Mouse (Mus musculus) gastrocnemius, adult 18-20 months (tissue): ENCODE data around the gene Cdkl5. TPM values are rescaled to one million over a fixed set of nuclear protein-coding genes. Genes with fewer than 3 reads are reported as not detected.
"Not testable (repeated sequence)": the region's sequence is repeated elsewhere in the genome, so short reads cannot be mapped to it uniquely, and the experiment has no call there.

ENCODE experiments used
- DNase-seq: peaks from one replicate; pipeline ENCODE4 v3.0.0; 2021; ENCODE audit warnings: low spot score
- total RNA-seq, 2 experiments: library from RNA; stranded (reverse); gene quantifications; 2 replicates each; pipeline ENCODE4 v1.2.3; 2021

Cdkl5 gene
- total RNA-seq, 2 experiments from 2014 or later: 0.98 to 1.2 TPM

DNA sequence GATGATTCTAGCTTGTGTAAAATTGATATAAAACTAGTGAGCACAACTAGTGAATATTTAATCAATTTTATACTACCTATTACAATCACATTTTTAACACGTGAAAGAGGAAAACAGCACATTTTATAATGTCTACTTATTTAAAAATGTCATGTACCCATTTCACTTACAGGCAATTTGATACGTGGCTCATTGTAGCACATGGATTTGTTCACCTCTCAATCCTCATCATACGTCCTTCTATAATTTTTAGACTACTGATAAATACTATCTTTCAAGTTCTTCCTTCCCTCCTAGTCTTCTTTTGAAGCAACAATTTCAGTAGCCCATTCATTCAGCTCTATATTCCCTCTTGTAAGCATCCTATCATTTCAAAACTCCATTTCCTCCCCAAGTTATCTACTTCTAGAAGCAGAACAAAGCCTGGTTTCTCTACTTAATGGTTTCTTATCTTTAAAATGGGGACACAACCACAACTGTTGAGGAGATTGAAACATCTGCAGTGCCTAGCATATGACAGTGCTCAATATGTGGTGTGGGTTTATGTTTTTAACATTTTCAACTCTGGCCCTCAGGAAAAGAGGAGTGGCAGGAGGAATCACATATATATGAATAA is 75.4 kb downstream of the Cdkl5 start:
- no peak for DNase-seq

DNA sequence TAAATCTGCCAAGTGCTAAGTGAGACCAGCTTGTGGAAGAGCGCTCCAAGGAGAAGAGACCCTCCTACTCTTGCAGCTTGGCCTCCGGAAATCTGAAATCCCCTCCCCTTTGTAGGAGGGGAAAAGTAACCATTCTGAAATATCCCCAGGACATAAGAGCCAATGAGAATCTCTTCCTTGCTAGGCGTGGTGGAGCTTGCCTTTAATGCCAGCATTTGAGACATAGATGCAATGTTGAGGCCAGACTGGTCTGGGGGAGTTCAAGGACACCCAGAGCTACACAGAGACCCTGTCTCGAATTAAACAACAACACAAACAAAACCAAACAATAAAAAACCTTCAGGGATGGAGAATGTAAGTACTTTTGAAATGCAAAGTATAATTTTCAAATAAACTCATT is 87.6 kb downstream of the Cdkl5 start, which contains the start of gene Gja6:
Gene Gja6 (minus strand): TSS at position 101 of the 400 bp plus-strand sequence.
- no peak for DNase-seq

DNA sequence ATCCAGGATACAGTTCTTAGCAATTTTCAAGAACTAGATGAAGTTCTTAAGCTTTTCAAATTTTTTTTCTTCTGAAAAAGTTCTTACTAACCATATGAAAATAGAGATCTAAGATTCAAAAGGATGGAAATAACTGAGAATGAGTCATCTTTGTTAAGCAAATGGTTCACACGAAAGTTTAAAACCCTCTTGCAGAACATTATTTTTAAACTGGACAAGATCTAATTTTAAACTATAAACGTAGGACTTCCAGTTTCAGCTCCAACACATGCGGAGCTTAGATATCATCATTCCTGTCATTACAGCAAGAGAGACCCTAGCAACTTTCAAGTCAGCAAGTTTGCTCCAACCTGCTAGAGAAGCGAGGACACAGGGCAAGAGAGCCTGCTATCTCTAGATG is 88.0 kb downstream of the Cdkl5 start:
- no peak for DNase-seq

DNA sequence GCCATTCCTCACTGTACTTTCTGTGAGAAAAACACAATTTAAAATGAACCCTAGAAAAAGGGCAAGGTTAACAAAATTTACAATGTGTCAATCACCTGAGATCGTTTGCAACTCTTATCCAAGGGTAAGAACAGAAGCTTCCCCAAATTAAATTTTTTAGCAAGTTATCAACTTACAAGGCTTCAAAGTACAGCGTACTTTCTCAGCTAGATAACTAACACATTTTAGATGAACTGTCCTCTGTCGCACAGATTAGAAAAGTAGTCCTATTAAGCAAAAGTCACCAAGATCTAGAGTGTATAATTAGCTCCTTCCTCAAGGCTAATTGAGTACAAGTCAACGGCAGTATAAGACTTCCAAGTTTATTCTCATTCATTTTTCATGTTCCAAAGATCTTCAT is 88.6 kb downstream of the Cdkl5 start:
- no peak for DNase-seq

DNA sequence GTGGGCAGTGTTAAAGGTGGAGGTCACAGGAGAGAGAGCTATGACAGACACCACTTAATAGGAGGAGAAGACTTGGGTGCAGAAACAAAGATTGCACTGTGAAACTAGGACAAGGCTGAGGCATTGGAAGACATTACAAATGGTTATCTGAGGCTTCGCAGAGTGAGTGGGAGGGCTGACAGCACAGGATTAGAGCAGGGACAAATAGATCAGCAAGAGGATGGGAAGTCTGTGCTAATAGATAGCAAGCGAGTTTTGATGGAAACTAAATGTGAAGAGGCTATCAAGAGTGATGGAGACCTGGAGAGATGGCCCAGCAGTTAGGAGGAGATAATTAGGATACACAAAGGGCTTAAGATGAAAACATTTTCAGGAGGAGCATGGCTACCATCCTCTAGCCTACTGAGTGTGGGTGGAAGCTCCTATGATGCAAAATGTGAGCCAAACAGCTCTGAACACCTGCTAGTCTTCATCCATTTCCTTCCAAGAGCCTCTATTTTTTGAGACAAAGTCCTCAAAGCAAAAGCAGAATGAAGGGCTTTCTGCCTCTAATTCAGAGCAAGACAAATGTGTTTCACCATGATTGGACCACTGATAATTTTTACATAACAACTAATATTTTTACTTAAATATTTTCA is 89.3 kb downstream of the Cdkl5 start:
- no peak for DNase-seq

DNA sequence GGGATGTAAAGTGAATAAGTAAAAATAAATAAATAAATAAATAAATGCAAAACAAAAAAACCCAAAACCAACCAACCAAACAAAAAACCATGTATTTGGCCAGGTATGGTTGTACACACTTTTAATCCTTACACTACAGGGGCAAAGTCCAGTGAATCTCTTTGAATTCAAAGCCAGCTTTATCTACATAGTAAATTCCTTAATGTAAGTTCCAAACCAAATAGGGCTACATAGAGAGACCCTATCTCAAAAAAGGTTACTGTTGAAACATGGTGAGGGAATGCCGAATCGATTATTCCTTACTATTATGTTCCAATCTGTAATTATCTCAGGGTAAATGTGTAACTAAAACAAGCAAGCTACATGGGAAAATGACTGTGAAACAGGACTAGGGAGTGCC is 93.4 kb downstream of the Cdkl5 start:
- no peak for DNase-seq

DNA sequence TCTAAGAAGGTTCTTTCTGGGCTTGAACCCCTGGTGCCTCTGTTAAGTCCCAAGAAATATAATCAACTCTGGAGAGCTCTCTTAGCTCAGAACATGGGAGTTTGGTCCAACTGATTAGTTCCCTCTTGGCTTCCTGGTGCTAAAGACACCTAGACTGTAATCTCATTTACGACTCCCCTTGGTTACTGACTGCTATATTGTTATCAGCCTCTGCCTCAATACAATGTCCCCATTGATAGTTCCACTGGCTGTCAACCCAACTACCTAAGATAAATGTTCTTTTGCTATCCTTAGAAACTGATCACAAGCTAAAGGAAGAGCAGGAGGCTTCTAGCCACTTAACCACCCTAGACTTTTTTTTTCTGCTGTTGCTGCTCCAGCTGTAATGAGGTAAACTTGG is 102.4 kb downstream of the Cdkl5 start:
- no peak for DNase-seq

DNA sequence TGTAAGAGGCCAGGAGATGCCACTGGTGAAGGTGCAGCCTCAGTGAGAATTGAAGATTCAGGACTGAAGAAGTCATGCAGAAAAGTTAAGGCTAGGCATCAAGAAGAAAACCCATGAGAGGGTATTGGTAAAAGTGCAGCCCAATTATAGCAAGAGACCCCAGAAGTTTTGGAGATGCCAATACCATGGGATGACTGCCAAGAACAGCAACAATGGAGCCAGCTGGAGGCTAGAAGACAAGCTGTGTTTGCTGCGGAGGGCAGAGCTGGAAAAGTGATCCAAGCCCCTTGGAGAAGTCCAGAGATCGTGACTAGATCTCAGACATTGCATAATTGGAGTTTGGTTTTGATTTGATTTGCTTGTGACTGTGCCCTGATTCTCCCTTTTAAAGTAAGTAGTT is 108.2 kb downstream of the Cdkl5 start:
- no peak for DNase-seq

DNA sequence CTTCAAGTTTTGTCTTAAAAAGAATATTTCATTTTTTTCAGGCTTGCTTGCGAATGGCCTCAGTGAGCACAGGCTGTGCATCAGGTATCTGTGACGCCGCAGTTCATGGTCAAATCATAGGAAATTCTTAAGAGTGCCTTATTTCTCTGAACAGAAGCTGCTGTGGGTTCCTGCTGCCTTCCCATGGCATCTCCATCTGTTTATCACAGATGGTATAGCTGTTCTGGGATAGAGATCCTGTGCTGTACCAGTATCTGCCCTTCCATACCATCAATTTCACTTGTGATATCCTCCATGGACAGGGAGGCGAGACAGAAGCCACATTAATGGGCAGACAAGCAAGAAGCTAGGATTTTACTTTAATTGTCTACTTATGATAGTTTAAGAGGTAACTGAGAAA is 127.9 kb downstream of the Cdkl5 start:
- no peak for DNase-seq

DNA sequence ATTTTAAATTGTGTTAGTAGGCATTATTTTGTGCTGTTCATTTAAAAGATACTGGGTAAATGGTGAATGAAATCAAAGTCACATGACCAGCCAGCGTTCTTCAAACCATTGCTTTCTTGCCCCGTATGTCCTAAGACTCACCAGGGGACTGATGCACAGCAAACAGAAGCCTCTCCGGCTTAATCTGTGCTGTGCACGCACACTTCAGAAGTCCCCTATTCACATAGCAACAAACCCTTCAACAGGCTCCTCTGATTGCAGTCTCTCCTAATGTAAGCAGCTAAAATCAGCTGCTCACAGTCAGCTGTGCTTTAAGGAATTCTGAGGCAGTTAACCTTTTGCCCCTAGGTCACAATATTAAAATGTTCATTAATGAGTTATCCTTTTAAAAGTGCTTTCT is 129.5 kb downstream of the Cdkl5 start:
- no peak for DNase-seq

DNA sequence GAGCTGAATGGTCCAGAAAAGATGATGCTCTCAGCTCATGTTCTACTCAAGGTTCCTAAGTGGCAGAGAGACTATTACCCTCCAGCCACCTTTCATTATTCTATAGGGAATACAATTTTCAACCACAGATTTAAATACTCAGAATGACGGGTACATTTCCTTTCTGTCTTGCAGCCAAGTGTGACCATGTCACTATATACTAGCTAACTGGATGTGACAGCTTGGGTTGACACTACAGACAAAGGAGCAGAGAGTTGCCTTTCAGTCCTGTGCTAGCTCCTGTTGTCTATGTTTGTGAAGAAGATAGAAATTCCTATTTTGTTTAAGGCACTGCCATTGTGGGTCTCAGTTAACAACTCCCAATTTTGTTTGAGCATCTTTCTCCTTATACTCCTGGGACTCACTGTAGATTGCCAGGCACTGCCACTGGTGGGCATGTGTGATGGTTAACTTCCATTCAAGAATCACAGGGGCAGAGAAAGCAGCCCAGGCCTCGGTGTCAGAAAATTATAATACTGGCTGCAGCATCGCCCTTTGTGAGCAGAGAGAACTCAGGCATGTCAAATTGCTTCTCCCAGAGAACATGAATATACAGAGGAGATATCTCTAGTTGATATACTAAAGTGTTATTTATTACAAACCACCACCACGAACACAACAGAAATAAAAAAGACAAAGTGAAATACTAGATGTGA is 130.7 kb downstream of the Cdkl5 start:
- no peak for DNase-seq

DNA sequence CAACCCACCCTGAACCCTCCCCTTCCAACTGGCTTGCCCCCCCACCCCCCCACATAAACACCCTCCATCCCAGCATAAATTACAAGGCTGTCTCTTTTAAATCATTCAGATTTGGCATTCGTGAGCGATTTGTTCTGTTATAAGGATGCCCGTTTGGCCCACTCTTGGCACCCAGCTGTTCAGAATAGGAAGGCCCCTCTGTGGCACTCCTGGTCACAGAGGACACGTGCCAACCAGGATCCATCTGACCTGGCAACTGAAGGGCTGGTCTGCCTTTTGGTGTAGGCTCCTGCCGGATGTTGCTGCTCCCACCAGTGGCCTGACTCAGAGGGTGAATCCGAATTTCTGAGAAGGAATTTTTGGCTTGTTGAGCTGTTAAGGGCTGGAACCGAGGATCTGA is 186.3 kb downstream of the Cdkl5 start:
- no peak for DNase-seq

DNA sequence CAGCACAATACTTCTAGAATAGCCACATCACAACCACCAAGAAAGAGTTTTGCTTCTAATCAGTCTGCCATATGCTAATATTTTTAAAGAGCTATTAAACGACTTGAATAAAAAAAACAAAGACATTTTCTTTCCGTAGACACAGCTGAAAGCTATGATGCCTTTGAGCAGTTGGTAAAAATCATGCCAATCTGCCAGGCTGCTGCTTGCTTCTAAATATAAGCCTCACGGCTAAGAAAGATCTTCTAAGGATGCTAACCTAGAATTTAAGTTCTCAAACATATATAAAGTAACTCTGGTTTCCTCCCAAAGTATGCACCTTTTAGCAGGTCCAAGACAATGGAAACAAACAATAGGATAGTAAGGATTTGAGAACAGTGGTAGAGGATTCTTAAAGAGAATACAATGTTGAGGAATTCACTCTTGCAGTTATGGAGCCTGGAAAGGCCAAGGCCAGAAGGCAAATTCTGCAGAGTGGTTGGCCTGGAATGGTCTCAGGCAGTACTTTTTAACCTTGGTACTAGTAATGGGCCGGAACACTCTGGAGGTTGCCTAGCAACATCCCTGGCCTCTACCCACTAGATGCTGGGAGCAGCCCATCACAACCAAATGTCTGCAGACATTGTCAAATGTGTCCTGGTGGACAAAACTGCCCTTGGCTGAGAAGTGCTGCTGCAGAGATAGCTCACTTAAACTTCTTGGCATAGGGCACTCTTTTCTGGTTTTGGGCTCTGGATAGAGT is 189.9 kb downstream of the Cdkl5 start:
- no peak for DNase-seq

DNA sequence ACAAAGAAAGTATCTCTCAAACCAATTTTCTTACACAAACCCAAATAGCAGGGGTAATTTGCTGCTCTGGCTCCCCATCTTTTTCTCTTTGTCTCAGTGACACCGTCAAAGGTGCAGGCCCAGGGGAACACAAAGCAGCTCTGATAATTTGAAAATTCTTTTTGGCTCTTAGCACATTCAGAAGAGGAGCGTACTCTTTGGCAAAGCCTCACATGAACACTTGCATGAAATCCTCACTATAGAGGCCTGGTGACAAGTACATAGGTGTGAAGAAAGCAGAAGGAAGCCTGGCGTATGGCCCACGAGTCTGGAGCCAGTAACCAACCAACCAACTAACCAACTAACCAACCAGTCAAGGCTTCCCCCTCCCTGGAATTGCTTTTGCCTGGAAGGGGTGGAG is 199.6 kb downstream of the Cdkl5 start:
- no peak for DNase-seq

DNA sequence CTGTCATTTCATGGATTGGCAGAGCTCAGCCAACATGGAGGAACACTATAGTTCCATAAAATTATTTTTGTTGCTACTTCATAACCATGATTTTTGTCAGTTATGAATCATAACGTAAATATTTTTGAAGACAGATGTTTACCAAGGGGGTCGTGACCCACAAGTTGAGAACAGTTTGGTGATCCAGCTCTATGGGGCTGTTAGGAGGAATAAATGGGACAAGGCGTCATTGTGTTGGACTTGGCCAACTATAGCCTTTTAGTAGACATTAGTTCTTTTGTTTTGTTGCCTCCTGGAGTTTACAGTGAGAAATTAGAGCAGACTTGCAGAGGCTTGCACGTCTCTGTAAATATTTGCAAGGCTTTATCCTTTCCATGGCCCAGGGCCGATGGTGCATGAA is 212.2 kb downstream of the Cdkl5 start:
- no peak for DNase-seq

DNA sequence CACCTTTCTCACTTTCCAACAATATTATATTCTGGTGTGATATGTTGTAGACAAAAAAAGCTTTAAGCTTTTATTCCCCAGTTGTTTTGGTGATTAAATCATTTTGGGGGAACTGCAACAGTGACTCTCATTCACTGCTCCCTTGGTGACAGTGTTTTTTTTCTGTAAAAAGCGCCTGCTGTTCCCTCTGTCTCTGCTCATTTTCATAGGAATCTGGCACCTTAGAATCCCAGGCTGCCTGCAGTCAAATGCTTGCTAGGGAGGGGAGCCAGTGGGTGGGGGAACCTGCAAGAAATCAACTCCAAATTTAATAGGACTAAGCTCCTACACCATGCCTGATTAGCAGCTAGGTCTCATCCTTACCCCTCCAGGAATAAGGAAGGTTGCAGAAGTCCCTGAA is 221.5 kb downstream of the Cdkl5 start:
- DNase-seq: no peak

DNA sequence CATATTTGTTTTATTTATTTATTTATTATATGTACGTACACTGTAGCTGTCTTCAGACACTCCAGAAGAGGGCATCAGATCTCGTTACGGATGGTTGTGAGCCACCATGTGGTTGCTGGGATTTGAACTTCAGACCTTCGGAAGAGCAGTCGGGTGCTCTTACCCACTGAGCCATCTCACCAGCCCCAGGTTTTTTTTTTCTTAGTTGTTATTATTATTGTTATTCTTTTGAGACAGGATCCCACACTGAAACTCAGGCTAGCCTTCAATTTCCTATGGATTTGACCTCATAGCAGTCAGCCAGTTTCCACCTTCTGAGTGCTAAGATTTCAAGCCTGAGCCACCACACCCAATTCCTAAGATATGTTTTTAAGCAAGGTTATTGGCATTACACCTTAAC is 224.9 kb downstream of the Cdkl5 start:
- not testable (repeated sequence) for DNase-seq

DNA sequence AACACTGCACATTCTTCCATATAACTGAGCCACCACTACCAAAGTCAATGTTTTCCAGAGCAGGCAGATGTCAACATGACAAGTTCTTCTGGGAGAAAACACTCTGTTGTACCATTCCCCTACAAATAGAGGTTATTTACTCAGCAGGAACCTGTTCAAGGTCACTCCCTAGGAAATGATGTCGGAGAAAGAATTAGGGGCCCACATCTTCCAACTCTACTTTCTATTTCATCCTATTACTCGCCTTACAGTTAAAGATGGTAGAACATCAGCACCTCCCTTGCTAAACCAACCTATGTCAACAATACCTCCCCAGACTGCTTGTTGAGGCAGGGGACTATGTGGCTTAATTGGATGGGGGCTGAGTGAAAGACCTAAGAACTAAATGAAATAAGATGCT is 226.8 kb downstream of the Cdkl5 start, which contains the start of gene Rs1:
Gene Rs1 (plus strand): TSS at position 301 of the 400 bp plus-strand sequence.
- no peak for DNase-seq

DNA sequence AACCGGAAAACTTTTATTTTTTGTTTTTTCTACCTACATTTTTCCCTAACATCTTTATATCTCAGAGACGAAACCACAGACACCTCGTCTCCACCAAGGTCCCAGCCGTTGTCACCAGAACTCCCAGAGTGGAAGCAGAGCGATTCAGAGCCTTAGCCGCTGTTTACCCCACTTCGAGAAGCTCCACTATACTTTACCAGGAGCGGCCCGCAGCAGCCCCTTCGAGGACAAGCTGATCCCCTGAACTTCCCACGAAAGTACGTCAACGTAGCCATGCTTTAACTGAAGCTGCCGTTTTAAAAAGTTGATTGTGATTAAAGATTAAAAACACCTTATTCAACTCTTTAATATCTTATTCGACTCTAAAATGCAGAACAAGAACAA is 228.3 kb downstream of the Cdkl5 start:
- DNase-seq: no peak

DNA sequence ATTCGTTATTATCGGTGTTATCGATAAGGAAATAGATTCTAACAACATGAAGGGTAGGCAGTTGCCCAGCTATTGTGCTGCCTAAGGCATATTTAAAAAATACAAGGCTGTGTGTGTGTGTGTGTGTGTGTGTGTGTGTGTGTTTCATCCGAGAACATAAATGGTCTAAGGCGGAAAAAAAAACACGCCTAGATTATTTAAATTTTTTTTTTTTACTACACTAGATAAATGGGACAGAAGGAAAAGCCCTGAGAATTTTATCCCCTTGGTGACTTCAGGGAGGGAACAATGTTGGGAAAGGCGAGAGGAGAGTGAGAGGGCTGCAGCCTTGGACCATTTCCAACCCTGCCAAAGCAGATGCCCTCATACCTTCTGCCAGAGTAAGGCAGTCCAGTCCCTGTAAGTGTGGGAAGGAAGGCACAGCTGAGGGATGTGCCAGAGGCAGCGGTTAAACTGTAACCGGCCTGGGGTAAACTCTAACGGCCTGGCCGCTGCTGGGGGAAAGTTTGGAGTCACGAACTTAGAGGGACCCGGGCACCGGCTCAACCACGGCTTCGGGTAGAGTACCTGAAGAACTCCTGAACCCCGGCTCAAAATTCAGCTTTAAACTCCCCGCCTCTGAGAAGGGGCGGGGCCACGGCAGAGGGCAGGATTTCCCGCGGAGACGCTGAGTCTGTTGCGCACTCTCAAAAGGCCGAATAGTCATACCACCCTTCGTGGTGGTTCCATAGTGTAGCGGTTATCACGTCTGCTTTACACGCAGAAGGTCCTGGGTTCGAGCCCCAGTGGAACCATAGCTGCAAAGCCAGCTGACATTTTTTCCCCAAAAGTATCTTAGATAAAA is 228.9 kb downstream of the Cdkl5 start:
- DNase-seq: peak; percentile 92

DNA sequence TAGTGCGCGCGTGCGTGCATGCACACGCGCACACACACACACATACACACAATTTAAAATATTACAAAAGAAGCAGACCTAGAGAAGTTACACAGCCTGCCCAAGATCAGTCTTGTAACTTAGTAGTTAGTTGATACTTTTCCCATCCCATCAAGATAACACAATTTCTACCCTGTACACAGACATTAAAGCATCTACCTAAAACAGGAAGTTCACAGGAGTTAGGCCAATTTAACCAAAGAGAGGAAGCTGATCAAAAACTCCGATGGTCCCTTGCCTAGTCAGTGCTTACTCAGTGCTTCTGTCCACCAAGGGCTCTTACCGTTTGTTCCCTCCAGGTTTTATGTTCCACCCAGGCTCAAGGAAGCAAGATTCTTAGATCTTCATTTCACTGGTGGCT is 243.7 kb downstream of the Cdkl5 start:
- no peak for DNase-seq
